12 mouse cellular contexts compared by ENCODE assay signal in genomic region chr1:35880562-35881265, GRCm38 (mm10).
"Had no signal": no experiment of that assay in that cellular context is flagged by ENCODE, and none has a peak within 500 bp of the region (broad histone marks: within the 10 kb centered on the region; RNA-seq: fewer than 3 reads in every experiment).

No protein-coding gene starts in this region.

- H3K4me3 ChIP-seq: intestine, embryonic 15.5 days; left cerebral cortex, adult 2 months; limb, embryonic 10.5 days; liver, embryonic 13.5 days; lung, embryonic 15.5 days; midbrain, embryonic 12.5 days; neural tube, embryonic 12.5 days; stomach, embryonic 15.5 days had no signal

- ATAC-seq: intestine, embryonic 15.5 days; liver, postnatal 0 days had no signal

- H3K4me1 ChIP-seq: liver, embryonic 13.5 days; neural tube, embryonic 12.5 days had no signal

- H3K36me3 ChIP-seq: intestine, embryonic 15.5 days; limb, embryonic 10.5 days; liver, embryonic 13.5 days; lung, embryonic 15.5 days; midbrain, embryonic 12.5 days; neural tube, embryonic 12.5 days; stomach, embryonic 15.5 days had no signal

- H3K27me3 ChIP-seq: intestine, embryonic 15.5 days; liver, embryonic 13.5 days; lung, embryonic 15.5 days; midbrain, embryonic 12.5 days; neural tube, embryonic 12.5 days; stomach, embryonic 15.5 days had no signal

- H3K4me2 ChIP-seq: intestine, embryonic 15.5 days; liver, embryonic 13.5 days; midbrain, embryonic 12.5 days; neural tube, embryonic 12.5 days; stomach, embryonic 15.5 days had no signal

- H3K9me3 ChIP-seq: intestine, embryonic 15.5 days; limb, embryonic 10.5 days; liver, embryonic 13.5 days; lung, embryonic 15.5 days; midbrain, embryonic 12.5 days; neural tube, embryonic 12.5 days; stomach, embryonic 15.5 days had no signal

- H3K27ac ChIP-seq: intestine, embryonic 15.5 days; limb, embryonic 10.5 days; liver, embryonic 13.5 days; midbrain, embryonic 12.5 days; neural tube, embryonic 12.5 days had no signal

- H3K9ac ChIP-seq: intestine, embryonic 15.5 days; liver, embryonic 13.5 days; liver, postnatal 0 days; lung, embryonic 15.5 days; midbrain, embryonic 12.5 days; neural tube, embryonic 12.5 days; stomach, embryonic 15.5 days had no signal

- DNase-seq: liver, embryonic 13.5 days; liver, postnatal 0 days; lung, postnatal 14 days; retina, postnatal 1 day; thymus, postnatal 4 days had no signal
